Mouse (Mus musculus): ENCODE measurements around the gene 1700034J05Rik. TPM values are rescaled to one million over a fixed set of nuclear protein-coding genes. Genes with fewer than 3 reads are reported as not detected.

Gene 1700034J05Rik
- total and polyA plus RNA-seq, 3 experiments = not detected

DNA sequence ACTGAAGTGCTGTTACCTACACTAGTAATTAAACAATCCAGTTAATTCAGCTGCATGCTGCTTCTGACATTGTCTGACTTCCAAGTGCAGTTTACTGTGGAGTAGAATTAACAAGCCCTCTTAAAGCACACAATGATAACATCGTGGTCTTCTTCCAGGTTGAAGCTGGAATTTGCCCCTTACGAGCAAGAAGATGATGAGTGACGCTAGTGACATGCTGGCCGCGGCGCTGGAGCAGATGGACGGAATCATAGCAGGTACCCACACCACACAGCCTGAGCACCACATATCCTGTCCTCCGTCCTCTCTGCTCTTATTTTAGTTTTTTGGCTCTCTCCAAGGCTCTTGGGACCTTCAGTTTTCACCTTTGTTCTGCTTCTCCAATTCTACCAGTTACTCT lies 22.2 kb upstream of the 1700034J05Rik start:
- dilution Hi-C loops (cut with MboI; ENCODE audit: extremely low pct_ligation_motif_present, extremely low pct_unique_long_range_greater_than_20kb, low sequenced_read_pairs) = no loop called here
- no peak for DNase-seq (ENCODE audit: extremely low read depth)
- in situ Hi-C loops (cut with MboI; ENCODE audit: low pct_ligation_motif_present, low pct_unique_long_range_greater_than_20kb, low sequenced_read_pairs) = loop anchor here (25.0 kb wide), 1 partner anchor 314 kb away; no protein-coding TSS in a partner anchor
- Histone ChIP-seq H3K27me3 (replicated peaks) (no peaks in the 10 kb centered on the region), H3K36me3 (replicated peaks in 1 of 2; ENCODE audit: control insufficient read depth in 1 of 2, insufficient read depth in 1 of 2, low read length in 1 of 2) (peaks cover 5 to 42% of the 10 kb centered on the region in 2 experiments), H3K9me3 (replicated peaks; ENCODE audit: low read length) (no peaks in the 10 kb centered on the region), H3K4me1 (ENCODE audit: control insufficient read depth in 1 of 2, insufficient read depth in 2 of 2) (no peaks in the 10 kb centered on the region), H3K9ac (ENCODE audit: insufficient read depth, low read depth) (no peak overlapping the region), H3K4me2 (ENCODE audit: insufficient read depth, low read depth, poor library complexity, severe bottlenecking) (no peak overlapping the region), H3K79me2 (replicated peaks; ENCODE audit: control insufficient read depth, extremely low read depth, insufficient read depth, poor library complexity, severe bottlenecking) (no peaks in the 10 kb centered on the region), H3K27ac (ENCODE audit: insufficient read depth, low read depth) (no peak overlapping the region), H3K4me3 (replicated peaks in 1 of 3; ENCODE audit: low read depth in 2 of 3, low read length in 2 of 3, poor library complexity in 1 of 3) (no peak overlapping the region)
- TF ChIP-seq RAD21 (IDR thresholded peaks at IDR 0.05; ENCODE audit: low read depth, low read length) = no peak

DNA sequence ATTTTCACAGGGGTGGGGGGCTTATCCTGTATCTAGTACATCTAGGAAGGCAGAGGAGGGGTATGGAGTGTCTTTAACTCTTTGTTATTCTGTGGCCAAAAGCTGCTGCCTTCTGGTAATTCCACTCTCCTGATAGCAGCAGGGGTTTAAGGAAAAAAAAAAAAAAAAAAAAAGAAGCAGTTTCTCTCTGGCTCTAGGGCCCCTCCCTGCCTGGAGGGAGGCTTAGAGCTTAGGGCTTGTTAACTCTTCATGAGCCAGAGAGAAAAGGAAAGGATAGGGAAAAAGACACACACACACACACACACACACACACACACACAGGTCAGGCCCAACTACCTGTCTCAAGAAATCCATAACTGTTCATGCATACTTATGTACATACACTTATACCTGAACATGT lies 19.6 kb upstream of the 1700034J05Rik start:
- DNase-seq (ENCODE audit: extremely low read depth) = no peak
- Histone ChIP-seq H3K79me2 (replicated peaks; ENCODE audit: control insufficient read depth, extremely low read depth, insufficient read depth, poor library complexity, severe bottlenecking) (no peaks in the 10 kb centered on the region), H3K4me1 (ENCODE audit: control insufficient read depth in 1 of 2, insufficient read depth in 2 of 2) (no peaks in the 10 kb centered on the region), H3K9me3 (replicated peaks; ENCODE audit: low read length) (no peaks in the 10 kb centered on the region), H3K4me3 (replicated peaks in 1 of 3; ENCODE audit: low read depth in 2 of 3, low read length in 2 of 3, poor library complexity in 1 of 3) (no peak overlapping the region), H3K36me3 (replicated peaks in 1 of 2; ENCODE audit: control insufficient read depth in 1 of 2, insufficient read depth in 1 of 2, low read length in 1 of 2) (peaks cover 5 to 22% of the 10 kb centered on the region in 2 experiments), H3K27me3 (replicated peaks) (no peaks in the 10 kb centered on the region), H3K4me2 (ENCODE audit: insufficient read depth, low read depth, poor library complexity, severe bottlenecking) (no peak overlapping the region), H3K9ac (ENCODE audit: insufficient read depth, low read depth) (no peak overlapping the region), H3K27ac (ENCODE audit: insufficient read depth, low read depth) (no peak overlapping the region)
- TF ChIP-seq ETS1 (conservative IDR thresholded peaks at IDR 0.05; ENCODE audit: low read depth, low read length) (no peak), ELF1 (IDR thresholded peaks at IDR 0.05; ENCODE audit: low read depth, low read length) (no peak), MYC (IDR thresholded peaks at IDR 0.05; ENCODE audit: low read depth, low read length) (no peak), HCFC1 (IDR thresholded peaks at IDR 0.05; ENCODE audit: low read depth, low read length) (no peak), EP300 (IDR thresholded peaks at IDR 0.05; ENCODE audit: low read length) (no peak), MAX (IDR thresholded peaks at IDR 0.05; ENCODE audit: low read length) (no peak), MXI1 (IDR thresholded peaks at IDR 0.05; ENCODE audit: low read depth, low read length) (no peak), RAD21 (IDR thresholded peaks at IDR 0.05; ENCODE audit: low read depth, low read length) (no peak), NELFE (IDR thresholded peaks at IDR 0.05; ENCODE audit: low read depth, low read length) (no peak), ZMIZ1 (IDR thresholded peaks at IDR 0.05; ENCODE audit: low read depth, low read length) (no peak), E2F4 (IDR thresholded peaks at IDR 0.05; ENCODE audit: insufficient replicate concordance, low read depth, low read length) (no peak), CTCF (conservative IDR thresholded peaks at IDR 0.05 in 1 of 2, IDR thresholded peaks at IDR 0.05 in 1 of 2; ENCODE audit: low read depth in 2 of 2, low read length in 2 of 2) (no peak), USF2 (conservative IDR thresholded peaks at IDR 0.05; ENCODE audit: low read depth, low read length) (no peak)
- in situ Hi-C loops (cut with MboI; ENCODE audit: low pct_ligation_motif_present, low pct_unique_long_range_greater_than_20kb, low sequenced_read_pairs) (no loop called here), dilution Hi-C loops (cut with MboI; ENCODE audit: extremely low pct_ligation_motif_present, extremely low pct_unique_long_range_greater_than_20kb, low sequenced_read_pairs) (no loop called here)

DNA sequence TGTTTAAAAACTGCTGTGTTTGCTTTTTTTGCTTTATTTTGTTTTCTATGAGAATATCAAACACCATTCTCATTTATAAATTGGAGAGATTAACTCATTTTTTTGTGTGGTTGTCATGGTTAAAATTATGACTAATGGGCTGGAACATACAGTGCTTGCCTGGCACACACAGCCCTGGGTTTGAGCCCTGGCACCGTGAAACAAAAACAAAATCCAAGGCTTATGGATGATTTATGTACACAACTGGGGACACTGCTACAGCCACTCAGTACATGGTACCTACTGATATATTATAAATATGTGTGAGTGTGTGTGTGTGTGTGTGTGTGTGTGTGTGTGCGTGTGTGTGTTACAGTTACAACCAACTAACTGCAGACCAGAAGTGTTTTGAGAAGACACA lies 19.2 kb upstream of the 1700034J05Rik start:
- dilution Hi-C loops (cut with MboI; ENCODE audit: extremely low pct_ligation_motif_present, extremely low pct_unique_long_range_greater_than_20kb, low sequenced_read_pairs) = no loop called here
- TF ChIP-seq POLR2AphosphoS2 (IDR thresholded peaks at IDR 0.05; ENCODE audit: low read depth, low read length) (no peak), TCF12 (IDR thresholded peaks at IDR 0.05; ENCODE audit: low read depth, low read length) (no peak), TBP (conservative IDR thresholded peaks at IDR 0.05; ENCODE audit: low read depth, low read length) (no peak), IRF4 (IDR thresholded peaks at IDR 0.05; ENCODE audit: low read depth, low read length) (no peak), HCFC1 (IDR thresholded peaks at IDR 0.05; ENCODE audit: low read depth, low read length) (no peak), USF2 (conservative IDR thresholded peaks at IDR 0.05; ENCODE audit: low read depth, low read length) (no peak)
- peaks cover 5 to 19% of the 10 kb centered on the region in 2 experiments for H3K36me3 ChIP-seq (replicated peaks in 1 of 2; ENCODE audit: control insufficient read depth in 1 of 2, insufficient read depth in 1 of 2, low read length in 1 of 2)
- no peaks in the 10 kb centered on the region for H3K79me2 ChIP-seq (replicated peaks; ENCODE audit: control insufficient read depth, extremely low read depth, insufficient read depth, poor library complexity, severe bottlenecking)
- H3K4me2 ChIP-seq (ENCODE audit: insufficient read depth, low read depth, poor library complexity, severe bottlenecking) = no peak overlapping the region
- H3K27ac ChIP-seq (ENCODE audit: insufficient read depth, low read depth) = no peak overlapping the region
- in situ Hi-C loops (cut with MboI; ENCODE audit: low pct_ligation_motif_present, low pct_unique_long_range_greater_than_20kb, low sequenced_read_pairs) = no loop called here
- no peaks in the 10 kb centered on the region for H3K4me1 ChIP-seq (ENCODE audit: control insufficient read depth in 1 of 2, insufficient read depth in 2 of 2)
- H3K4me3 ChIP-seq (replicated peaks in 1 of 3; ENCODE audit: low read depth in 2 of 3, low read length in 2 of 3, poor library complexity in 1 of 3) = no peak overlapping the region
- no peak overlapping the region for H3K9ac ChIP-seq (ENCODE audit: insufficient read depth, low read depth)
- H3K27me3 ChIP-seq (replicated peaks) = no peaks in the 10 kb centered on the region
- DNase-seq (ENCODE audit: extremely low read depth) = no peak
- no peaks in the 10 kb centered on the region for H3K9me3 ChIP-seq (replicated peaks; ENCODE audit: low read length)

All from CH12.LX (cell line).